Mouse (Mus musculus) hindbrain, embryonic 14.5 days (tissue): ENCODE results near the gene Tph2. TPM values are rescaled to one million over a fixed set of nuclear protein-coding genes. Genes with fewer than 3 reads are reported as not detected.
A peak's percentile ranks its signal among the peaks of the same experiment; 100 is the strongest.

ENCODE experiments used
- ATAC-seq: fragments of 200-750 bp; cut with Nextera tagmentation; 2 replicates; pipeline ENCODE4 v1.8.0; 2017; ENCODE audit warnings: moderate number of reproducible peaks, mild to moderate bottlenecking, moderate TSS enrichment, moderate library complexity; ENCODE audit not compliant: low FRiP score
- DNase-seq: peaks from one replicate; pipeline ENCODE4 v3.0.0-alpha.2; 2015; ENCODE audit warnings: low spot score
- H3K27ac ChIP-seq: fragments of 300-500 bp; sonication (generic); 2 replicates; pipeline ENCODE4 v1.5.1; 2014; ENCODE audit warnings: mild to moderate bottlenecking, moderate library complexity
- H3K27me3 ChIP-seq: fragments of 300-500 bp; sonication (generic); 2 replicates; pipeline ENCODE4 v1.6.1; 2014; ENCODE audit warnings: mild to moderate bottlenecking, low read length, mixed read lengths; ENCODE audit not compliant: control insufficient read depth, insufficient read depth
- H3K36me3 ChIP-seq: fragments of 300-500 bp; sonication (generic); replicated peaks from 2 replicates; pipeline ENCODE4 v1.6.1; 2014; ENCODE audit not compliant: control insufficient read depth, insufficient read depth
- H3K4me1 ChIP-seq: fragments of 300-500 bp; sonication (generic); replicated peaks from 2 replicates; pipeline ENCODE4 v1.6.1; 2014; ENCODE audit warnings: antibody characterized with exemption, low read length, mixed read lengths; ENCODE audit not compliant: control insufficient read depth, insufficient read depth
- H3K4me2 ChIP-seq: fragments of 300-500 bp; sonication (generic); replicated peaks from 2 replicates; pipeline ENCODE4 v1.6.1; 2014; ENCODE audit warnings: mild to moderate bottlenecking, moderate library complexity
- H3K4me3 ChIP-seq: fragments of 300-500 bp; sonication (generic); replicated peaks from 2 replicates; pipeline ENCODE4 v1.5.1; 2014; ENCODE audit warnings: mild to moderate bottlenecking, low read length
- H3K9ac ChIP-seq: fragments of 300-500 bp; sonication (generic); 2 replicates; pipeline ENCODE4 v1.6.1; 2014
- H3K9me3 ChIP-seq: fragments of 300-500 bp; sonication (generic); 2 replicates; pipeline ENCODE4 v1.6.1; 2016; ENCODE audit warnings: low read length; ENCODE audit not compliant: control insufficient read depth
- WGBS: fragments of 180-500 bp; shearing (Covaris S2); extraction: QIAGEN DNeasy Blood & Tissue Kit; methylation state at CpG from one replicate; pipeline ENCODE4 v1.1.7; 2014; 5-methylcytosine and 5-hydroxymethylcytosine counted together
- polyA plus RNA-seq: library from polyadenylated mRNA; unstranded; fragments of >200 nt; fragmentation: Nextera tagmentation; extraction: Ambion mirVana; gene quantifications from 2 replicates; pipeline ENCODE4 v1.2.1, GENCODE M21; 2014

Tph2 gene
- polyA plus RNA-seq, 1 experiment from 2014 or later = 6.7 TPM

DNA sequence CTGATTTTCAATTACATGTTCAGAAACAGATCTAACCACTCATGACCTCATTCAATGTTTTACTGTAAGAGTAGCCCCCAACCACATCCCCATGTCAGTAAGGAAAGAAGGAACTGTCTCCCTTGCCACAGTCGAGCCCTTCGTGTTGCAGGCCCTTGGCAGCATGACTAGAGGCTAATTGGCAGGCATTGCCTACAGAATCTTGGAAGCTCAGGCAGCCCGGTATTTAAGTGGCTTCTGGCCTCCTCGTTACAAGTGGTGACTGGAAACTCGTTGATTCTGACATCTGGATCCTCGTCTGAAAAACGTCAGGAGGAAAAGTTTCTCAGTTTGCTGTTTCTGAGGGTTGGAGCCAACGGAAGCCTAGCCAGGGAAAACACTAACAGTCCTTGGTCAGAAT is 80.6 kb downstream of the Tph2 start:
- DNase-seq (no peak), ATAC-seq (no peak)
- H3K4me1 ChIP-seq = no peaks in the 10 kb centered on the region; the same call in 1 of the 2 replicates
- H3K36me3 ChIP-seq = no peaks in the 10 kb centered on the region
- H3K4me3 ChIP-seq = no peak overlapping the region
- H3K27me3 ChIP-seq = no peaks in the 10 kb centered on the region
- H3K4me2 ChIP-seq = no peak overlapping the region
- no peak overlapping the region for H3K27ac ChIP-seq
- no peaks in the 10 kb centered on the region for H3K9me3 ChIP-seq
- no peak overlapping the region for H3K9ac ChIP-seq
- 81% methylated on average over 8 of the region's 8 CpGs for WGBS

DNA sequence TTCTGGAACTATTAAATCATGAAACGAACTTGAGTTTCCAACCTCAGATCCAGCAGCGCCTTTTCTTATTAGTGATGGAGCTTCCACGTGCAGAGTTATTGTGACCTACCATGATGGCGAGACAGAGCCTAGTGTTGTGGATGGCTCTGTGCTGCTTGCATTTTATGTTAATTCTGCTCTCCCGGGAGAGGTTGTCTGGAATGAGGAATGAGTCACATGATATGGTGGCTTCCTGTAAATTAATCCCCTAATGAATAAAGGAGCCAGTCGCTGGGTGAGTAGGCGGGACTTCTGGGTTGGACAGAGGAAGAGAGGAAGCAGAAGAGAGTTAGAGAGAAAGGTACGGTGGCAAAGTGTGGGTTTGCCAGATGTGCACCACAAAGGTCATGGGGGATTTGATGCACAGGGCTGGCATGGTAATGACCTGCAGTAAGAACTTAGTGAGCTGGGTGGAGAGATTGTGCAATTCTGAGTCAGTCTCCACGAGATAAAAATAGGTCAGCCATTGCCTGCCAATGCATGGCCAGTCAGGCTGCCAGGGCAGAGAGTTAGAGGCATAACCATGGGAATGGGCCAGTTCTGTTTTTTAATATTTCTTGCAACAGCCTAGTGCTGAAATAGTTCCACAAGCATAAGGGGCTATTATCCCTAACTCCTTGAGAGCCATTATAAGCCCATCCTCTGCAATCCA is 84.8 kb downstream of the Tph2 start:
- no peaks in the 10 kb centered on the region for H3K9me3 ChIP-seq
- DNase-seq (no peak), ATAC-seq (no peak)
- no peak overlapping the region for H3K4me2 ChIP-seq
- no peak overlapping the region for H3K4me3 ChIP-seq
- WGBS = 77% methylated on average over 9 of the region's 9 CpGs
- no peaks in the 10 kb centered on the region for H3K27me3 ChIP-seq
- H3K27ac ChIP-seq = no peak overlapping the region
- H3K9ac ChIP-seq = no peak overlapping the region
- no peaks in the 10 kb centered on the region for H3K4me1 ChIP-seq
- H3K36me3 ChIP-seq = no peaks in the 10 kb centered on the region

- H3K9ac ChIP-seq = no peak overlapping the region
- H3K27me3 ChIP-seq = no peaks in the 10 kb centered on the region
- H3K4me3 ChIP-seq = no peak overlapping the region
- H3K4me2 ChIP-seq = no peak overlapping the region
- H3K4me1 ChIP-seq = no peaks in the 10 kb centered on the region
- peak; percentile 89 for DNase-seq
- peak; percentile 78; the same call in 1 of the 2 replicates for ATAC-seq
- no peaks in the 10 kb centered on the region for H3K36me3 ChIP-seq
- WGBS = 11% methylated on average over 5 of the region's 5 CpGs
- H3K9me3 ChIP-seq = peaks cover 9% of the 10 kb centered on the region; the same call in 1 of the 2 replicates
- H3K27ac ChIP-seq = no peak overlapping the region
These were observed 87.7 kb downstream of the Tph2 start for GRCm38 (mm10) chr10:115097163-115097562.

GRCm38 (mm10) chr10:115096191-115096590 is 88.6 kb downstream of the Tph2 start:
- Histone ChIP-seq H3K36me3 (no peaks in the 10 kb centered on the region), H3K9ac (no peak overlapping the region), H3K9me3 (peaks cover 9% of the 10 kb centered on the region; the same call in 1 of the 2 replicates), H3K4me2 (no peak overlapping the region), H3K4me1 (no peaks in the 10 kb centered on the region), H3K4me3 (no peak overlapping the region), H3K27ac (no peak overlapping the region), H3K27me3 (no peaks in the 10 kb centered on the region)
- WGBS = 64% methylated on average over 1 of the region's 1 CpGs
- ATAC-seq (no peak), DNase-seq (no peak)

DNA sequence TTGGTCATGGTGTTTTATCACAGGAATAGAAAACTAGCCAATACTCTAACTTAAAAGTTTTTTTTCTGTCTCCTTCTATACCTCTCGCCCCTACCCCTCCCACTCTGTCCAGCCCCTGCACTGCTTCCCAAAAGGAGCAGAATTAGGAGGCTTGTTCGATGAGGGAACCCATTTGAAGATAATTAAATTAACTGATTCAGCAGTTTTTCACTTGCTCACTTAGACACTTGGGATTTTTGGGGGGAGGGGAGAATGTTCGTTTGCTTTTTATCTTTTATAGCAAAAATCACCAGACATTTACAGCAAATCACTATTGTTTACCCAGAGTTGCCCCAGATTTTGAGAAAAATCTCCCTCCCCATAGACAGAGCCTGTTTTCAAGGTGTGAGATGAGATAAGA is 106.6 kb downstream of the Tph2 start:
- no peaks in the 10 kb centered on the region for H3K4me1 ChIP-seq
- no peak overlapping the region for H3K4me3 ChIP-seq
- no peaks in the 10 kb centered on the region for H3K36me3 ChIP-seq
- no peak overlapping the region for H3K27ac ChIP-seq
- no peak overlapping the region for H3K9ac ChIP-seq
- no peaks in the 10 kb centered on the region for H3K27me3 ChIP-seq
- WGBS = 72% methylated on average over 3 of the region's 3 CpGs
- DNase-seq = no peak
- no peak for ATAC-seq
- H3K9me3 ChIP-seq = no peaks in the 10 kb centered on the region
- no peak overlapping the region for H3K4me2 ChIP-seq

GRCm38 (mm10) chr10:115069123-115069911 is 115.5 kb downstream of the Tph2 start:
- ATAC-seq = no peak
- Histone ChIP-seq H3K27me3 (no peaks in the 10 kb centered on the region), H3K4me2 (no peak overlapping the region), H3K4me1 (no peaks in the 10 kb centered on the region), H3K9me3 (peaks cover 7% of the 10 kb centered on the region), H3K9ac (no peak overlapping the region), H3K27ac (no peak overlapping the region), H3K4me3 (no peak overlapping the region), H3K36me3 (no peaks in the 10 kb centered on the region)
- WGBS = 62% methylated on average over 8 of the region's 8 CpGs
- no peak for DNase-seq

- Histone ChIP-seq H3K4me1 (no peaks in the 10 kb centered on the region), H3K36me3 (no peaks in the 10 kb centered on the region)
These were observed 120.9 kb downstream of the Tph2 start for GRCm38 (mm10) chr10:115063936-115064335.

GRCm38 (mm10) chr10:115061498-115061897 is 123.3 kb downstream of the Tph2 start:
- H3K27ac ChIP-seq = no peak overlapping the region
- H3K36me3 ChIP-seq = no peaks in the 10 kb centered on the region
- WGBS = 84% methylated on average over 2 of the region's 2 CpGs
- H3K4me2 ChIP-seq = no peak overlapping the region
- H3K27me3 ChIP-seq = no peaks in the 10 kb centered on the region
- no peak overlapping the region for H3K4me3 ChIP-seq
- no peaks in the 10 kb centered on the region for H3K4me1 ChIP-seq
- peaks cover 7% of the 10 kb centered on the region for H3K9me3 ChIP-seq
- ATAC-seq (no peak), DNase-seq (no peak)
- H3K9ac ChIP-seq = no peak overlapping the region

More at GRCm38 (mm10) chr10:115063936-115064335, 120.9 kb downstream of the Tph2 start:
- Histone ChIP-seq H3K9me3 (peaks cover 7% of the 10 kb centered on the region), H3K4me3 (no peak overlapping the region), H3K27ac (no peak overlapping the region), H3K27me3 (no peaks in the 10 kb centered on the region), H3K4me2 (no peak overlapping the region), H3K9ac (no peak overlapping the region)
- ATAC-seq (no peak), DNase-seq (no peak)
- 88% methylated on average over 7 of the region's 7 CpGs for WGBS

- 78% methylated on average over 7 of the region's 7 CpGs for WGBS
- Histone ChIP-seq H3K4me1 (no peaks in the 10 kb centered on the region), H3K27ac (no peak overlapping the region), H3K9ac (no peak overlapping the region), H3K9me3 (peaks cover 7% of the 10 kb centered on the region), H3K4me3 (no peak overlapping the region), H3K4me2 (no peak overlapping the region), H3K36me3 (no peaks in the 10 kb centered on the region), H3K27me3 (no peaks in the 10 kb centered on the region)
- ATAC-seq = no peak
- DNase-seq = no peak
These were observed 124.1 kb downstream of the Tph2 start for GRCm38 (mm10) chr10:115060759-115061158.
